Mouse (Mus musculus) T-cell, adult 66 days (primary cell): ENCODE measurements around the gene Olfr680-ps1. TPM values are rescaled to one million over a fixed set of nuclear protein-coding genes. Genes with fewer than 3 reads are reported as not detected.

Experiments
- total RNA-seq, 2 experiments: library from RNA; stranded (reverse); gene quantifications; 3 replicates in 1 of 2; 4 replicates in 1 of 2; pipeline ENCODE4 v1.2.4; 2023

Gene Olfr680-ps1
- not detected for total RNA-seq

DNA sequence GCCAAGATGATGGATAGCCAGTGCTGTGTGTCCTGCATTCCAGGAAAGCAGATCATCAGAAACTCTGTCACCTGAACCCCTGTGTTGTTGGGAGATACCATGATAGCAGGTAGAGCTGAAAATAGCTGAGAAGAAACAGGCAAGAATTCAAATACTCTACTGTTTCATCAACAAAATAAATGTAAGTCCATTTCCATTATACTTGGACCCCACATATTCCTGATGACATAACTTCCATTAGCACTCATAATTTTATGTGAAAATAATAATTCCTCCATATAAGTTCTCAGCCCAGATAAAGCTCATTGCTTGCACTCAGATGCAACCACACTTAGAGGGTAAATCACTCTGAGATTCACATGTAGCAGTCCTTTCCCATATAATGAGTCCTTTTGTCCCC, at the start of gene Olfr680-ps1:
Gene Olfr680-ps1 (minus strand): TSS at position 101 of the 400 bp plus-strand sequence.

DNA sequence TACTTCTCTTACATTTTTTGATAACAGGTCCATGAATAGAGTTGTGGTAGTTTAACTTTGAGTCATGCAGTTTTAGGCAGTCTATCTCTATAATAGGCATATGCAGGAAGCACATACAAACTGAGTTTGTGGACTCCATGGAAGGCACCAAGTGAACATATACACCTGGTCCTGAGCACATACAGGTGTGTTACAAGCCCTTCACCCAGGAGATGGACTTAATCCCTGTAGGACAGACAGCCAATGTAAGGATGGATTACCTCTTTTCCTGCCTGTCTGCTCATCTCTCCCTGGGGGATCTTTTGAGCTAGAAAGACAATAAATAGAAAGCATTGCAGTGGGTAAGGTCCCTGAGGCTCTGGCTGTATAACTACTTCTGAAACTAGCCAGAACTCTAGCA, 23.9 kb upstream of the Olfr680-ps1 start, which contains the start of gene Olfr681:
Gene Olfr681 (plus strand): TSS at position 301 of the 400 bp plus-strand sequence.

DNA sequence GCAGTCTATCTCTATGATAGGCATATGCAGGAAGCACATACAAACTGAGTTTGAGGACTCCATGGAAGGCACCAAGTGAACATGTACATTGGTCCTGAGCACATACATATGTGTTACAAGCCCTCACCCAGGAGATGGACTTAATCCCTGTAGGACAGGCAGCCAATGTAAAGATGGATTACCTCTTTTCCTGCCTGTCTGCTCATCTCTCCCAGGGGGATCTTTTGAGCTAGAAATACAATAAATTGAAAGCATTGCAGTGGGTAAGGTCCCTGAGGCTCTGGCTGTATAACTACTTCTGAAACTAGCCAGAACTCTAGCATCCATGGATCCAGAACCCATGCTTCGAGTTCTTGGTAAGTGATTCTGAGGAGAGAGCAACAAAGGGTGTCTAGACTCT, 11.7 kb downstream of the Olfr680-ps1 start, which contains the start of gene Olfr679:
Gene Olfr679 (plus strand): TSS at position 301 of the 400 bp plus-strand sequence.

DNA sequence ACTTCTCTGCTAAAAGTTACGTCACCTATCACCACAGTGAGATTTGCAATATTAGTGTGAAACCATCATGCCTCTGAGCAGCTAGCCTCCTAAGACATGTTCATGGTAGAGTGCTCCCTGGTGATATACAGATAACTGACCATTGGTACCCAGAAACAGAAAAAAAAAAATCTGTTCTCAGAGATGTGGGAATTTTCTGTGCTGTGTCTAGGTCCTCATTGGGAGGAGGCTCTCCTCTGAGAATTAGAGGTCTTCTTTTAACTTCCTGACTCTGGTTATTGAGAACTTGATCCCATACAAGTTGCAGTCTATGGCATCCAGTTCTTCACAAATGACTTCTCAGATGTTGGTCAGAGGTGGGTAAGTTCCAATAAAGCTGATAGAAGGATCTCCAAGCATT, 28.4 kb downstream of the Olfr680-ps1 start, which contains the start of gene Olfr678:
Gene Olfr678 (plus strand): TSS at position 301 of the 400 bp plus-strand sequence.

Other genes starting within 250 kb of the Olfr680-ps1 start
- gene Usp17la, start 235.8 kb downstream of the Olfr680-ps1 start, total RNA-seq, result not detected
- gene Olfr665, start 214.8 kb downstream of the Olfr680-ps1 start, total RNA-seq, result not detected
- gene Olfr666, start 196.9 kb downstream of the Olfr680-ps1 start, total RNA-seq, result not detected
- not detected for gene Olfr667, start 171.3 kb downstream of the Olfr680-ps1 start, total RNA-seq
- not detected for gene Olfr668, start 164.8 kb downstream of the Olfr680-ps1 start, total RNA-seq
- not detected for gene Olfr669, start 158.6 kb downstream of the Olfr680-ps1 start, total RNA-seq
- not detected for gene Olfr670, start 130.2 kb downstream of the Olfr680-ps1 start, total RNA-seq
- not detected for gene Olfr671, start 113.7 kb downstream of the Olfr680-ps1 start, total RNA-seq
- not detected for gene Olfr672, start 90.8 kb downstream of the Olfr680-ps1 start, total RNA-seq
- gene Olfr675, start 64.4 kb downstream of the Olfr680-ps1 start, total RNA-seq, result not detected
- not detected for gene Olfr676, start 60.1 kb downstream of the Olfr680-ps1 start, total RNA-seq
- not detected for gene Olfr677, start 41.4 kb downstream of the Olfr680-ps1 start, total RNA-seq
- gene Olfr678, start 28.3 kb downstream of the Olfr680-ps1 start, total RNA-seq, result not detected
- gene Olfr679, start 11.6 kb downstream of the Olfr680-ps1 start, total RNA-seq, result not detected
- gene Olfr681, start 24.0 kb upstream of the Olfr680-ps1 start, total RNA-seq, result not detected
- not detected for gene Olfr683, start 54.2 kb upstream of the Olfr680-ps1 start, total RNA-seq
- gene Olfr684, start 70.8 kb upstream of the Olfr680-ps1 start, total RNA-seq, result not detected
- not detected for gene Olfr685, start 93.2 kb upstream of the Olfr680-ps1 start, total RNA-seq
- not detected for gene Olfr686, start 114.7 kb upstream of the Olfr680-ps1 start, total RNA-seq
- not detected for gene Olfr688, start 195.3 kb upstream of the Olfr680-ps1 start, total RNA-seq
- not detected for gene Olfr689, start 218.3 kb upstream of the Olfr680-ps1 start, total RNA-seq
- not detected for gene Olfr690, start 241.3 kb upstream of the Olfr680-ps1 start, total RNA-seq
- gene Olfr691, start 249.5 kb upstream of the Olfr680-ps1 start, total RNA-seq, result not detected